Mouse (Mus musculus) heart, postnatal 10 days (tissue): Measurements from ENCODE around the gene Il2rb. TPM values are rescaled to one million over a fixed set of nuclear protein-coding genes. Genes with fewer than 3 reads are reported as not detected.
A peak's percentile ranks its signal among the peaks of the same experiment; 100 is the strongest.

Experiments
- DNase-seq, 2 experiments: peaks; one replicate each; pipeline ENCODE4 v3.0.0; 2021
- intact Hi-C: fragments of 180-260 bp; cut with DNase I; formaldehyde crosslinking; loops from one replicate; pipeline ENCODE4 v1.15.1; 2025
- total RNA-seq, 2 experiments: library from RNA; stranded (reverse); gene quantifications; 2 replicates each; pipeline ENCODE4 v1.2.3; 2021

The Il2rb gene
- total RNA-seq = under 1 TPM; 0.20 to 0.26 TPM

DNA sequence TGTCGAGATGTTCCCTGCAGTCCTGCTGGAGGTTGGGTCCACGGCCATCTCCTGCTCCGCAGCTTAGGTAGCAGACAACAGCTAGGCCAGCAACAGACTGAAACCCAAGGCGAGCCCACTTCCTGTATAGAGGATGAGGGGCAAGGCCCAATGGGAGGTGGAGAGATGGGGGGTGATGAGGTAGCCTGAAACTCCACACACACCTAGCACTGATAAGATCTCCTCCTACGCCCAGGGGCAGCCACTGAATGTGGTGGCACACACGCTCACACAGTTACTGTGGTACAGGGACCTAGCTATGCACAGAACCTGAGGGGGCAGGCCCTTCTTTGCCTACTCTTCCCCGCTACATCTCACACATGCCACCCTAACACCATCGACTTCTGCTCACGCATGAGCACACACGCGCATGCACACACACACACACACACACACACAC, at the start of gene Il2rb:
Gene Il2rb, minus strand, starts transcription at position 304 of the 439 bp plus-strand sequence.
- intact Hi-C loops = no loop called here
- DNase-seq = no peak

DNA sequence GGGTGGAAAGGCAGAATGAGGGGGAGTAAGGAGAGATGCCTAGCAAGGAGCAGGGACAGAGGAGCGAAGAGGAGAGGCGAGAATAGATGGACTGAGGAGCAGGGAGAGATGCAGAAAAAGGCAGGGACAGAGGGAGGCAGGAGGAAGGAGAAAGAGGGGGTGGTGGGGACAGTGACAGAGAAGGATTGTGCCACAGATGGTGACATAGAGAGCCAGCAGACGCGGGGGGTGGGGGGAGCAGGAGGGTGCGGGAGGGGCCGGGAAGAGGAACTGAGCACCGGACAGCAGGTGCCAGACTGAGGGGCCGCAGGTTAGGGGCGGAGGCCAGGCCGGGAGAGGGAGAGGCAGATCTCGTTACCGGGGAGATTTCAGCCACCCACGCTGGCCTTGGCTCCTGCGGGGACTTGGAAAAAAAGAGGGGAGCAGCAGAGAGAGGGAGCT, 49.5 kb upstream of the Il2rb start, which contains the start of gene Sstr3:
Gene Sstr3, minus strand, starts transcription at position 125 of the 441 bp plus-strand sequence.
- DNase-seq = no peak
- intact Hi-C loops = no loop called here

DNA sequence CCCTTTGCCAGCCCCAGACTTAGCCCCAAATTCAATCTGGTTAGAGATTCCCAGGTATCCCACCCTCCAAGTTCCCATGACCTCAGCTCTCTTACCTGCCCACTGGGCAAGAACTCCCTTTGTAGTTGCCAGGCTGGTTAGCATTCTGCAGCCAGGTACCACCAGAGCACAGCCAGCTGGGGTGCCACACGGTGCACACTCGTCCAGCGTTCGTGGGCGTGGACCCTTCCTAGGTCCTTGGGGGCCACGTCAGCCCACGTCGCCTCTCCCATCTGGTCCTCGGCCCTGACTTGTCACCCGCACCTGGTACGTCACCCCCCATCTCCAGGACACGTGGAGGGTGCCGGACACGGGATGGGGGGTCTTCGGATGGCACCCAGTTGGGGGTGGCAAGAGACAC, 49.0 kb upstream of the Il2rb start:
- DNase-seq = no peak
- intact Hi-C loops = no loop called here

DNA sequence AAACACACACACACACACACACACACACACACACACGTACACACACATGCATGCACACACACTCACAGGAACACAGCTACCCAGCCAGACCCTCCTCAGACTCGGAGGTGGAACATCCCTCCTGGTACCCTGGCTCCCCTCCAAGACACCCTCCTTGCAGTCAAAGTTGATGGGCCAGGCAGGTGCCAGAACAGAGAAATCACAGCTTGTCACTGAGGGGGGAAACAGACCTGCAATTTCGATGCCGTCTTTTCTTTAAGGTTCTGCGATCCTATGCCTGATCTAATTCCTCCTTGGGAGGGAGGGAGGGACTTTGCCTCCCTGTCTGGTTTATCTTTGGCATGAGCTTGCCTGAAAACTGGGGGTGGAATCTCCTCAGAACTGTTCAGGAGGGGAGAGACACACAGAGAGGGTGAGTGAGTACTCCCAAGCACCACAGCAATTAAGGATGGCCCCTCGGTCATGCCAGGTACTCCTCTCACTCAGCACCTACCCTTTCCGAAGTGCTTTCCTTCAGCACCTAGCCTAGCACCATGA, 47.8 kb upstream of the Il2rb start:
- no peak for DNase-seq
- intact Hi-C loops = no loop called here

DNA sequence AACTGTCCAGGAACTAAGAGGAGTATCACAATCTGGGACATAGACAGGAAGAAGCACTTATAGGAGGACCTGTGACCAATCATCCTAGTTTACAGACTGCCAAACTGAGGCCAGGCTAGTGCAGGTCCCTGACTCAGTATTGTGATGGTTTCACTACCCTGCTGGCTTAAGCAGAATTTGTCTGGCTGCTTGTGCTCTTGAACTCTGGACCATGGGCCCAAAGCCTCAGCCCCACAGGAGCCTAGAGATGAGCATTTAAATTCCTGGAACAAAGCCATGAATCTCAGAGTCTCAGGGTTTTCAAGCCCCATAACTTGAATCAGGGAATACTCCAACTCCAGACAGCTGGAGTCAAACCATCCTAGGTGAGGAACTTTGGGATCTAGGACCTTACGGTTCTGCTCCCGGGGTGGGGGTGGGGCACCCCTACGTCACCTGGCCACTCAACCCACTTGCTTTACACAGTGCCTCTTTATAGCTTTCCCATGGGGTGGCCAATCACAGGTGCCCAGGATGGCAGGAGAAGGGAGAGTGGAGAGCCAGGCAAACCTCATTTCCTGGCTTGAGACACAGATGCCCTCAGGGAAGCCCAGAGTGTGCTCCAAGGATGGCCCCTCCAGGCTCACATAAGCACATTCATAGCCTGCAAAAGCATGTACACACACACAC, 47.2 kb upstream of the Il2rb start:
- intact Hi-C loops = no loop called here
- DNase-seq = no peak

DNA sequence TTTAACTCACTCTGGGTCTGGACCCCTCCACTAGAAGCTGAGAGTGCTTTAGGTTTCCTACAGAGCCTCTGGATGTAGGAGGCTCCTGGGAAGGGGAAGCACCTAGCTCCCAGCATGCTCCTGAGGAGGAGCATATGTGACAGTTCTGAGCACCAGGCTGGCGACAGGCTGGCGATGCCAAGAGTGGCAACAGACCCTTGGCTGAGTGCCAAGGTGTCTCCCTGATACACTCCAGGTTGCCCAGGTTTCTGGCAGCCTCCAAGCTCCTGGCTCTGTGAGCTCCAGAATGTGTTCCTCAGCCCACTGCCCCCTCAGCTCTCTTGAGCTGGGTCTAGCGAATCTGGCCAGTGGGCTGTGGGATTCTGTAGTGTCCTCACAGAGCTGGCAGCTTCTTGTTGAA, 46.5 kb upstream of the Il2rb start:
- intact Hi-C loops = no loop called here
- DNase-seq = peak; percentile 75 to 76

DNA sequence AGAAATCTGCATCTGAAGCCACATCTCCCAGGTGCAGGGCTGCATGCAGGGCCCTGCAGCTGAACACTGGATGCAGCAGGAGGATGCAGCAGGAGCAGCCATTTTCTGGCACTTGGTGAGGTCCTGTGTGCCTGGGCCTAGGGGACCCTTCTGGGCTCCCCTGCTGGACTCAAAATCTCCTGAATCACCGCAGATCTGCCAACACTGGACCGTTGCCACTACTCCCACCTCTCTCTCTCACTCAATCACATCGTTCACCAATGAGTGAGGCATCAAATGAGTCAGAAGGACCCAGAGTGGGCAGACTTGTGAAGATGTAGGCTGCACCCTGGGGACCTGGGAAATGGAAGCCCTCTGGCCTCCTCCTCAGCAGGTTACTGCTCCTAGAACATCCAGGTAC, 46.0 kb upstream of the Il2rb start:
- intact Hi-C loops = no loop called here
- no peak for DNase-seq

DNA sequence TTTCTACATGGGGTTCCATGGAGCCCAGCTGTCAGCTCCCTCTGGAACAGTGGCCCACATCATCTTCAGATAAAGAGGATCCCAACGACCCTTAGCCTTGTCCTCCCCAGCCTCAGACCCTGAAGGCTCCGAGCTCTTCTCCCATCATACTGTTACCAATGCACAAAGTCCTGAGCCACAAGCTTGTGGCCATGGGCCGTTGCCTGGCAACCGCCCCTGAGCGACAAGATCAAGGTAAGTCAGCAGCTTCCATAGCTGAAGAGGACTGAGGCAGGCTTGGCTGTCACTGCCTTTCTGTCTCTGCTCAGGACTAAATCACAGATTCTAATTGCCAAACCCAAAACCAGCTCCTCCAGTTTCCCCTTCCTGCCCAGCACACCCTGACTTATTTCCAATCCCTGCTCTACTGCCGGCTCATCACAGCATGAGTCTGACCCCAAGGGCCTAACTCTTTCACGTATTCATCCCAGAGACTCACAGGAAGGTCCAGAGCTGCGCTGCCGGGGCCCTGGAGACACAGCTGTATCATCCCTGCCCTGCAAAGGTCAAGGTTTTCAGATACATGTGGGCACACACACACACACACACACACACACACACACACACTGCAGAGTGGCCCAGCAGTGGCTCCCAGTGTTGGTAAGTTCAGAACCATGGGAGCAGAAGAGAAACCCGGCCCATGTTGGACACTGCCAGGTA, 40.8 kb upstream of the Il2rb start:
- no peak for DNase-seq
- intact Hi-C loops = no loop called here

DNA sequence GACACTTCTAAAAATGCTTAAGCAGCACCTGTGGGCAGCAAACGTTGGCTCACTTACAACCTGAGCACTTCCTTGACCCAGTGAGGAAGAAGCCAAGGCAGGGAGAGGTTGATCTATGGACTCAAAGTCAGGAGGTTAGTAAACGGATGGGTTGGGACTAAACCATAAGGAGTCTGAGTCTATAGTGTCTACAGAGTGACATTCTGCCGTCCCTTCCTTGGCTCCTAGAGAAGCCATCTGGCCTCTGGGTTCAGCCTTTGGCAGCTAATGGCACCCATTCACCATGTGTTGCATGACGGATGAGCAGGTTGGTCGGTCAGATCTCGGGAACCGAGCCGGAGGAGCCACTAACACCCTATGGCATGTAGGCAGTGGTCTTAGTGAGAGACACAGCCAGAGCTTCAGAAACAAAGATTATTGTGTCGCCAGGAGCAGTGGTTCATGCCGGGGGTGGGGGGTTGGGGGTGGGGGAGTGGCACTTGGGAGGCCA, 38.3 kb upstream of the Il2rb start:
- DNase-seq = no peak
- intact Hi-C loops = loop anchor here (2.0 to 5.0 kb wide), 2 partner anchors 49 to 356 kb away; no protein-coding TSS in a partner anchor

DNA sequence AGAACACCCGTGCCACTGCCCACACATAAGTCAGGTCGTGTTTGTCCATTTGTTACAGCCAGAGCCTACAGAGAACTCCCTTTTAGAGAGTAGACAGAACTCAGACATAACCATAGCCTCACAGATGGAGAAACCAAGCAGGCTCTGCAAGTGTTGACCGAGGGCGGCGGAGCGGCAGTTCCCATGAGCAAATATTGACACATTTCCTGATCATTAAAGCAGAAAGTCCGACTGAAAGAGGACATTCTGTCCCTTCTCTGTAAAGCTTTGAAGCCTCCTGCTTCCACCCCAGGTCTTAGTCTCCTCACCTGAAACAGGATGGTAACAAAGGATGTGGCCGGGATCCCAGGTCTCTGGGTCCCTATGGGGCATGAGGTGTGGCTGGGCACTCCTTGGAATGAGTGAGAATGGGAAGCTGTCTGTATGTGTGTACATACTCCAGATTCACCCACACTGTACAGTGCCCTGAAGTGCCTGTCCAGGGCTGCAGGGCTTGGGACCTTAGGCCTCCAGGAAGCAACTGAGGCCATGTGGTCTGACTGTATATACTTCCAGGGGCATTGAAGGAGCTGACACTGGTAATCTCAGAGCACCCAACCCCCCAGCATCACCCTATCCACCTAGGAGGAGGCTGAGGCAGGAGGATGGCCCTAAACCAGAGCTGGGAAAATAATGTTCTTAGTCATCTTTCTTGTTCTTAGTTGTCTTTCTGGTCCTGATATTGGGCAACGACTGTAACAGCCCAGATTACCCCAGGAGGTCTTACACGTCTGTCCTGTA, 37.7 kb upstream of the Il2rb start:
- no peak for DNase-seq
- intact Hi-C loops = loop anchor here (1.0 to 5.0 kb wide), 4 partner anchors 18 to 355 kb away; no protein-coding TSS in a partner anchor

DNA sequence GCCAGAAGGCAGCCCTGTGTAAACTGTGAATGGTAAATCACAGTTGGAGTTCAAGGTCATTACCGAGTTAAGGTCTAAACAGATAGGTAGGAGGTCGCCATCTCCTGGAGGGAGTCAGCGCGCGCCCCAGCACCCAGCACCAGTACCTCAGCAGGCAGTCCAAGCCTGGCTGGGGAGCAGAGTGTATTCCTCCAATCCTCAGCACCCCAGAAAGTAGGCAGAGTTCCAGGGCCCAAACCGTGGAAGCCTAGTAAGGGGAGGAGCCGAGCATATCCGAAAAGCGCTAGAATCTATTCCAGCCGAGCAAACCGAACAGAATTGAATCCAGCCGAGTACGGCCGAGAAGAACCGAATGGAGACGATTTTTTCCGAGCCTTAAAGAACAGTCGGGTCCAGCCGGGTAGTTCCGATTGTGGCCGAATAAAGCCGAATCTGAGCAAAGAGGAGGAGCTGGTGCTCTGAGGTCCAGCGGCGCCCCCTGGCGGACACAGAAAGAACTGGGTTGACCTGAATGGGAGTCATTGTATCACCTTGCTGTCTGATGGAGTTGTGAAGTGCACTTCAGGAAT, 36.9 kb upstream of the Il2rb start:
- intact Hi-C loops = loop anchor here (1.0 to 5.0 kb wide), 4 partner anchors 18 to 355 kb away; no protein-coding TSS in a partner anchor
- DNase-seq = peak; percentile 99 to 100

DNA sequence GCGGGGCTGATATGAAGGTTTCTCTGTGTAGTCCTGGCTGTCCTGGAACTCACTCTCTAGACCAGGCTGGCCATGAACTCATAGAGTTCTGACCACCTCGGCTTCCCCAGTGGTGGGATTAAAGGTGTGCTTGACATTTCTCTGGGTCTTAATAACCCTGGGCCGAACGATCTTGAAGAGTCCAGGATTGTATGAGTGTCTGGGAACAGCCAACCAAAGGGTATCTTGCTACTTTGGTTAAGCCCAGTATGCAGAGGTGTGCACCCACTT, 36.3 kb upstream of the Il2rb start:
- intact Hi-C loops = loop anchor here (5.0 kb wide), 1 partner anchor 354 kb away; no protein-coding TSS in a partner anchor
- peak in 1 of 2 experiments; percentile 43 for DNase-seq

DNA sequence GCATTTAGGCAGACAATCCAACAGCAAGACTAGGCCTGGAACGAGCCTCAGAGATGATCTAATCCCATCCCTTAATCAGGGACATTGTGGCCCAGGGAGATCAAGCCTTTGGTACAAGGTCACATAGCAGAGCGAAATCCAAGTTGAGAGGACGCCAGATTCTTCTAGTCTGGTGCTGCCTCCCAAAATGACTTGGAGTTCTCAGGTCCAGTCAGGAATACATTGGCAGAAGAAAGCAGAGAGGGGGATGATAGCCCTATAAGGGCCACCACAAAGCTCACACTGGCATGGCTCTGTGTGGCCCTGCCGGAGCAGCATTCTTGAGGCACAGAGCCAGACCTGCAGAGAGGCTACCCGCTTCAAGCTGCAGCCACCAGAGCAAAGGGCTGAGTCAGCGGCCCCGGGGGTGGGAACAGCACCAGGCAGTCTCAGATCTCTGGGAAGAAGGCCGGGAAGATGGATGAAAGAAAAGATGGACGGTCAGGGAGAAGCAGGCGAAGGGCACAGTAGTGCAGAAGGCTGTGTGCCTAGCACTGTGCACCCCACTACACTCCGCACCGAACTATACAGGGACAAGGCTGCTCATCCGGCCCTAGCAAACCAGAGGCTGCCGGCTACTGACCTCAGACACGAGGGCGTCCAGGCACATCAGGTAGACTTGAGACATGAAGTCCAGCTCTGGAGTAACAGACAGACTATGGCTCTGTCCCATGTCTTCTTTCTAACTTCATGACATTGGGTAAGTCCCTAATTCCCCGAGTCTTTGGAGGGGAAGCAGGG, 35.8 kb upstream of the Il2rb start, which contains the start of gene C1qtnf6:
Gene C1qtnf6, minus strand, starts transcription at position 746 of the 780 bp plus-strand sequence.
- peak; percentile 88 for DNase-seq
- intact Hi-C loops = loop anchor here (5.0 kb wide), 1 partner anchor 354 kb away; no protein-coding TSS in a partner anchor

DNA sequence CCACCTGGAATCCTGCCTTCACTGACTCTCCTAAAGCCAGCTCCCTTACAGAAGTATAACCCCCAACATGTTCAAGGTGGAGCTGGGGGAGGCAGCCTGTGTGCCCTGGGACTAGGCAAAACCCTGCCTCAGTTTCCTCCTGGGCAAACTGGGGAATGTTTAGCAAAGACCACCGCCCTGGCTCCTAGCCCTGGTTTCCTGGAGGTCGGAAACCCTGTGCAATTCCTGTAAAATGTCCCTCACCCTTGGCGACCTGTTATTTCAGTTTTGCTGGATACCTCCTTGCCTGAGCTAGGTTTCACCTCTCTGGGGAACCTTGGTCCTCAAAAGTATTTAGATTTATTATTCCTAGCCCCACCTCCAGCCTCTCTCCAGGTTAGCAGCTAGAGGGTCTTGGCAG, 35.1 kb upstream of the Il2rb start:
- intact Hi-C loops = loop anchor here (5.0 kb wide), 1 partner anchor 353 kb away; no protein-coding TSS in a partner anchor
- no peak for DNase-seq

DNA sequence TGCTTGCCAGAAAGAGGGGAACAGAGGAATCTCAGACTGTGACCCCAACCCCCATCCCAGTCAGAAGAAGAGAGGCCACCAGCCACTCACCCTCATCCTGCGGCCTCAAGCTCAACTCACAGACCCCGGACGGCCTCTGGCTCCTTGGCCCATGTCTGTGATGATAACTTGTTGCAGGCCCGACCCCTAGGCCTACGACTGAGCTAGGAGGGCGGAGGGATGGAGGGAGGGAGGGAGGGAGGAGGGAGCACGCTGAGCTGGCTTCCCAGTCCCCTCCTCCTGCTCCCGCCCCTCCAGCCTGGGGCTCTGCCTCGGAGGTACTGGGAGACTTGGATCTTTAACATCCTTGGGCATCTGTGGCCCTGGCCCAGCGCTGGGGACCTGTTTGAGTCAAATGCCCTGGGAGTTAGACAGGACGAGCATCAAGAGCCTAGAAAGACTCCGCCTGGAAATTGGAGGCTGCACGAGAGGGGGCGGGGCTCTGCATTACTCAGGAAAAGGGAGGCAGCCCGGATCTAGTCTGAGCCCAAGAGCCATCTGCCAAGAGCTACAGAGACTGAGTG, 34.4 kb upstream of the Il2rb start:
- DNase-seq = peak; percentile 88 to 89
- intact Hi-C loops = no loop called here

DNA sequence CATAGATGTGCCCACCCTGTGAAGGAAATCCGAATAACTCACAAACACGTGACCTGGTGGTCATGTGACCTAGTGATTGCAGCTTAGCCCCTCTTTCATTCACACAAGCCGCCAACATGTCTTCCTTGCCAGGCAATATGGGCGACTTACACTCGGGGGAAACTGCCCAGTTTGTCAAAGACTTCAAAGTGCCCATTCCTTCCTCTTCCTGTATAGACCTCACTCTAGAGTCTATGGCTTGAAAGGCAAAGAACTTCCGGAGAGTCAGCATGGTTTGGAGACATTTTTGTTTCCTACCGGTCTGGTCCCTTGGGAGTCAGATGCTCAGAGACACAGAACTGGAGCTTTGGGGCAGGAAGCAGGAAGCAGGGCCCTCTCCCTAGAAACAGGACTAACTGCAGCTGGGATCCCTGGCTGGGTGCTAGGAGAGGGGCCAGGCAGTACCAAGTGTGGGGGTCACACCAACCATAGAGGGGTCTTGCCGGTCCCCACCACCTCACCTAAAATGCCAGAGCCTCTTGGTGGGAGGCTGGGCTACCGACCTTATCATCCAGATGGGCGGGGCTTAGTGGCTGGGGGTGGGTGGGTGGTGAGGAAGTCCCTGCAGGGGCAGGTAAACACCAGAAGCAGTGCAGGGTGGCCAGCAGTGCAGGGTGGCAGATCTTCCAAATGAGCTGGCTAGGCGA, 33.8 kb upstream of the Il2rb start:
- DNase-seq = peak; percentile 70 to 74
- intact Hi-C loops = no loop called here

DNA sequence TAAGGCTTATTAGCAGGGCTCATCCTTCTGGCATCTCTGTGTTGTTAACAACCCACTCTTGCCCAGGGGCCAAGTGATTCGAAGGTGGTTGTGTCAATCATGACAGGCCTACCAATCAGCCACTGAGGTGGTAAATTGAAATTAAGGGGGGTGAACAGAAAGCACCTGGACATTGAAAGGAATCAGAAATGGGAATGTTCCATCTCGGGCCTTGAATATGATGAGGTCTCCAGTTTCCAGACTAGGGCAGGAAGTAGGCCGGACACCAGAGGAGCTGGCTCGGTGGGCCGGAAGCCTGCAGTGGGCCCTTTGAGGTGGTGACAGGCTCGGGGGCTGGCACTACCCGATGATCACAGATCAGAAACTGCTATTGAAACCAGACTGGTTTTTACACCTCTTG, 32.9 kb upstream of the Il2rb start:
- intact Hi-C loops = no loop called here
- peak; percentile 69 to 73 for DNase-seq

DNA sequence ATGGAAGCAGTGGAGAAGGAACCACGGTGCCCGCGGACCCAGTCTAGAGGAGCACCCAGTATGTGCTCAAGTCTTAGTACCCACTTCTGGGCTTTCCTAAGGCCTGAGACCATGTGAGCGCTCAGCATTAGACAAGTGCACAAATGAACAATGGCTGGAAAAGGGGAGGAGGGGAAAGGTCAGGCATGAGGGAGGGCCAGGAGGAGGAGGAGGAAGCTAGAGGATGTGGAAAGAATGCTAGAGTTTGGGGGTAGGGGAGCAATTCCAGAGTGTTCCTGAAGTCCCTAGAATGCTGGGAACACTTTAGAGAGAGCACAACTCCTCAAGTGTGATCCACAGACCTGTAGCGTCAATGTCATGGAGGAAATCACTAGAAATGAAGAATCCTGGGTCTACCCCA, 29.1 kb upstream of the Il2rb start:
- intact Hi-C loops = no loop called here
- DNase-seq = no peak

DNA sequence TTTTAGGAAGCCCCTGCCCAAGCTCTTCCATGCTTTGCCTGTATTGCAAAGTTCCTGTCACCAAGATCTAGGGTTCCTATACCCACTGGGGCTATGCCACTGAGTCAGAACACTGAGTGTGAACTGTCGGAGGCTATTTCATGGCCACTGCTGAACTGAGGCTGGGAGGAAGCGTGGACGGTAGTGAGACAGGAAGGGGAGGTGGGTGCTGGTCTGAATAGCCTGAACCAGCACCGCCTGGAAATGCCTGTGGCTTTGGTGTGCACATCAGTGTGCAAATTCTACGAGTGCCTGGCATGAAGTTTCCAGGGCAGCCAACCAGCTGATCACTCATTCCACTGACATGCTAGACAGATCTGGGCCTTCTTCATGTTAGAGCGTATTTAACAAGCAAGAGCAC, 26.8 kb upstream of the Il2rb start:
- DNase-seq = no peak
- intact Hi-C loops = no loop called here
